Mouse (Mus musculus) lung, postnatal 25 days (tissue): ENCODE measurements at regions not wholly inside any gene's neighbourhood (a gene's known extent, or its start where the extent isn't known, plus 50 kb on each side); places are given as distances from the start of the nearest gene placed in this dataset.

ENCODE experiments used
- DNase-seq: peaks from one replicate; pipeline ENCODE4 v3.0.0; 2022; ENCODE audit warnings: low spot score

DNA sequence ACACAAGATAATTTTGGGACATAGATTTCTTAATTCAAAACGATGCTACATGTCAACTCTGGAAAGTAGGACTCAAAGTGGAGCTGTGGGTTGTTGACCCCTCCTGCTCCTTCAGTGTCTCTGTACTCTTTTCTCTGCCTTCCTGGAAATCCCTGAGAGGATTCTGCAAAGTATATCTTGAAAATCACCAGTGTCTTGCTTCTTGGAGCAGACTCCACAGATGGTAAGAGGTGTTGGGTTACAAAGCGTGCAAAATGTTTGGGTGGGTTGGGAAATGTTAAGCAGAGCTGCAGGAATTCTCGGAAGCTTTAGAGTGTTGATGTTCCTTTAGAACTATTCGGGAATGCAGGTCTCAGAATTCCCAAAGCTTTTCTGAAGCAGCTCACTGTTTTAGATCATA lies 61.5 kb upstream of the Abcb5 start:
- DNase-seq: no peak

DNA sequence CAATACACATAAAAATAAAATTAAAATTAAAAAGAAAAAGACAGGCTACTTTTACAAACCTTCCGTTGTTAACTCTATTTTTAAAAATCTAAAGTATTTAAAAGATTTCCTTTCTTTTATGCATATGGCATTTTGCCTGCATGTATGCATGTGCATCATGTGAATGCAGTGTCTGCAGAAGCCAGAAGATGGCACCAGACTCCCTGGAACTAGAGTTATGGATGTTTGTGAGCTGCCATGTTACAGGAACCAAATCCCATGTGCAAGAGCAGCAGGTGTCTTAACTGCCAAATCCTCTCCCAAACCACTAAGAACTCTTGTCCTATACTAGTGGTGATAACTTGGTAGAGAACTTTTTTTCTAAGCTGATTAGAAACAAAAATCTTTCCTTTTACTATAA lies 60.1 kb upstream of the Abcb5 start:
- DNase-seq: peak; percentile 17

DNA sequence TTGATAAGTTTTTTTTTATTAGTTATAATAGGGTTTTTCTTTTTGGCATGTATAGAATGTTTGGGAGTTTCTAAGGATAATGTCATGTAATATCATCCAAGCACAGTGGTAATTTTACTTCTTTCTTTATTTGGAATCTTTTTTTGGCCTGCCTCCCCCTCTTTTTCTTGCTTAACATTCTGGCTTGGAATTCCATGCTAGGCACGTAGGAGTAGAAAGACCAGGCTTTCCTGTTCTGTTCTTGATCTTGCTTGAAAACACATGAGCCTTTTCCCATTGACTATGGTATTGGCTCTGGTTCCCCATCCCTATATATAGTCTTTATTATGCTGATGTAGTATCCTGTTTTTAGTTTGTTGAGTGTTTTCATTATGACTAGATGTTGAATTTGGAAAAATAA lies 57.8 kb upstream of the Abcb5 start:
- DNase-seq: no peak
